Mouse (Mus musculus) bone marrow, adult 2 months (tissue): ENCODE data around the gene Plekhg4. TPM values are rescaled to one million over a fixed set of nuclear protein-coding genes. Genes with fewer than 3 reads are reported as not detected.
A peak's percentile ranks its signal among the peaks of the same experiment; 100 is the strongest.

ENCODE experiments used
- H3K27ac ChIP-seq: fragments of 200-500 bp; 2 replicates; pipeline ENCODE4 v1.5.1; 2012; ENCODE audit warnings: low read depth, mild to moderate bottlenecking, control low read depth, inconsistent platforms, low read length; ENCODE audit not compliant: control insufficient read depth, poor library complexity, insufficient read depth
- H3K4me1 ChIP-seq: fragments of 200-500 bp; 2 replicates; pipeline ENCODE4 v1.6.1; 2011; ENCODE audit warnings: low read length; ENCODE audit not compliant: control insufficient read depth, insufficient read depth
- H3K4me3 ChIP-seq: fragments of 200-500 bp; replicated peaks from 2 replicates; pipeline ENCODE3; 2011; ENCODE audit warnings: mild to moderate bottlenecking, low read depth, low read length, control low read depth; ENCODE audit not compliant: control insufficient read depth
- CTCF ChIP-seq: fragments of 200-500 bp; IDR thresholded peaks from 2 replicates; pipeline ENCODE4 v1.5.1; 2011; ENCODE audit warnings: low read length, control low read depth; ENCODE audit not compliant: control insufficient read depth, insufficient read depth
- POLR2A ChIP-seq: fragments of 200-500 bp; IDR thresholded peaks from 2 replicates; pipeline ENCODE4 v1.6.1; 2011; ENCODE audit warnings: low read depth, mild to moderate bottlenecking, control low read depth, low read length, borderline replicate concordance; ENCODE audit not compliant: control insufficient read depth
- WGBS: fragments of 180-500 bp; shearing (Covaris S2); methylation state at CpG from one replicate; pipeline ENCODE4 v1.1.7; 2018; 5-methylcytosine and 5-hydroxymethylcytosine counted together
- polyA plus RNA-seq: library from polyadenylated mRNA; stranded (reverse); fragments of >200 nt; gene quantifications from 2 replicates; pipeline ENCODE4 v1.2.4, GENCODE M21; 2011; ENCODE audit warnings: low replicate concordance; ENCODE audit not compliant: missing spikeins, insufficient read depth, insufficient read length

Gene Plekhg4
- polyA plus RNA-seq, 1 experiment, result not detected

- WGBS, result 54% methylated on average over 19 of the region's 19 CpGs
- no peak overlapping the region for H3K27ac ChIP-seq
Measured at GRCm38 (mm10) chr8:105378673-105379072, 5.6 kb downstream of the Plekhg4 start.

GRCm38 (mm10) chr8:105380308-105380707 is 7.2 kb downstream of the Plekhg4 start:
- WGBS, result 77% methylated on average over 12 of the region's 12 CpGs
- H3K4me1 ChIP-seq, result no peaks in the 10 kb centered on the region
- H3K27ac ChIP-seq, result no peak overlapping the region; the same call in 1 of the 2 replicates
- H3K4me3 ChIP-seq, result no peak overlapping the region
- no peak for TF ChIP-seq POLR2A
- TF ChIP-seq CTCF, result no peak

More at GRCm38 (mm10) chr8:105378673-105379072, 5.6 kb downstream of the Plekhg4 start:
- TF ChIP-seq CTCF (no peak), POLR2A (no peak)
- H3K4me3 ChIP-seq, result no peak overlapping the region
- no peaks in the 10 kb centered on the region for H3K4me1 ChIP-seq

- Histone ChIP-seq H3K4me1 (no peaks in the 10 kb centered on the region), H3K4me3 (no peak overlapping the region), H3K27ac (no peak overlapping the region)
- no peak for TF ChIP-seq POLR2A
- TF ChIP-seq CTCF, result no peak
- 88% methylated on average over 2 of the region's 2 CpGs for WGBS
Measured at GRCm38 (mm10) chr8:105384070-105384469, 11.0 kb downstream of the Plekhg4 start.

GRCm38 (mm10) chr8:105387151-105387550 is 14.1 kb downstream of the Plekhg4 start:
- Histone ChIP-seq H3K4me1 (no peaks in the 10 kb centered on the region), H3K4me3 (no peak overlapping the region), H3K27ac (no peak overlapping the region)
- TF ChIP-seq CTCF (no peak), POLR2A (no peak)
- WGBS, result 72% methylated on average over 1 of the region's 1 CpGs

GRCm38 (mm10) chr8:105389096-105389495 is 16.0 kb downstream of the Plekhg4 start:
- TF ChIP-seq CTCF (no peak), POLR2A (no peak)
- H3K4me1 ChIP-seq, result no peaks in the 10 kb centered on the region
- WGBS, result 69% methylated on average over 6 of the region's 6 CpGs
- H3K4me3 ChIP-seq, result no peak overlapping the region
- H3K27ac ChIP-seq, result no peak overlapping the region

GRCm38 (mm10) chr8:105393089-105393787 is 20.2 kb downstream of the Plekhg4 start:
- H3K4me1 ChIP-seq, result no peaks in the 10 kb centered on the region
- no peak overlapping the region for H3K4me3 ChIP-seq
- TF ChIP-seq CTCF (no peak), POLR2A (no peak)
- no peak overlapping the region for H3K27ac ChIP-seq
- 58% methylated on average over 12 of the region's 12 CpGs for WGBS

- Histone ChIP-seq H3K27ac (no peak overlapping the region), H3K4me3 (no peak overlapping the region), H3K4me1 (no peaks in the 10 kb centered on the region)
- no peak for TF ChIP-seq POLR2A
- no peak for TF ChIP-seq CTCF
- WGBS, result 66% methylated on average over 7 of the region's 7 CpGs
Measured at GRCm38 (mm10) chr8:105393915-105394314, 20.8 kb downstream of the Plekhg4 start.

GRCm38 (mm10) chr8:105397747-105398146 is 24.7 kb downstream of the Plekhg4 start:
- TF ChIP-seq CTCF, result 0 out of 2 replicates have a peak, but pooled peaks have one; percentile 15
- TF ChIP-seq POLR2A, result no peak
- H3K27ac ChIP-seq, result no peak overlapping the region
- WGBS, result 34% methylated on average over 3 of the region's 3 CpGs
- H3K4me1 ChIP-seq, result no peaks in the 10 kb centered on the region
- H3K4me3 ChIP-seq, result no peak overlapping the region

GRCm38 (mm10) chr8:105400016-105400415 is 26.9 kb downstream of the Plekhg4 start:
- no peak overlapping the region for H3K27ac ChIP-seq
- no peak for TF ChIP-seq POLR2A
- TF ChIP-seq CTCF, result no peak
- no peaks in the 10 kb centered on the region for H3K4me1 ChIP-seq
- no peak overlapping the region for H3K4me3 ChIP-seq
- 84% methylated on average over 5 of the region's 5 CpGs for WGBS
